Mouse (Mus musculus) forebrain, embryonic 16.5 days (tissue): ENCODE results near the gene Olfr1387. TPM values are rescaled to one million over a fixed set of nuclear protein-coding genes. Genes with fewer than 3 reads are reported as not detected.
"Not testable (repeated sequence)": the region's sequence is repeated elsewhere in the genome, so short reads cannot be mapped to it uniquely, and the experiment has no call there.

Experiments used
- ATAC-seq: fragments of 200-750 bp; cut with Nextera tagmentation; 2 replicates; pipeline ENCODE4 v1.8.0; 2017; ENCODE audit warnings: mild to moderate bottlenecking, moderate library complexity
- H3K27ac ChIP-seq: fragments of 300-500 bp; sonication (generic); 2 replicates; pipeline ENCODE4 v1.5.1; 2014; ENCODE audit warnings: low read length, control low read depth
- H3K27me3 ChIP-seq: fragments of 300-500 bp; sonication (generic); replicated peaks from 2 replicates; pipeline ENCODE4 v1.6.1; 2014; ENCODE audit warnings: low read length; ENCODE audit not compliant: control insufficient read depth, insufficient read depth
- H3K36me3 ChIP-seq: fragments of 300-500 bp; sonication (generic); 2 replicates; pipeline ENCODE4 v1.6.1; 2014; ENCODE audit not compliant: control insufficient read depth, insufficient read depth
- H3K4me1 ChIP-seq: fragments of 300-500 bp; sonication (generic); replicated peaks from 2 replicates; pipeline ENCODE4 v1.6.1; 2014; ENCODE audit warnings: low read length; ENCODE audit not compliant: control insufficient read depth, insufficient read depth
- H3K4me2 ChIP-seq: fragments of 300-500 bp; sonication (generic); 2 replicates; pipeline ENCODE4 v1.6.1; 2014; ENCODE audit warnings: mild to moderate bottlenecking, low read length, control low read depth
- H3K4me3 ChIP-seq: fragments of 300-500 bp; sonication (generic); replicated peaks from 2 replicates; pipeline ENCODE4 v1.5.1; 2014; ENCODE audit warnings: mild to moderate bottlenecking, low read length, control low read depth
- H3K9ac ChIP-seq: fragments of 300-500 bp; sonication (generic); replicated peaks from 2 replicates; pipeline ENCODE4 v1.6.1; 2014; ENCODE audit warnings: low read depth, low read length, control low read depth
- H3K9me3 ChIP-seq: fragments of 300-500 bp; sonication (generic); 2 replicates; pipeline ENCODE4 v1.6.1; 2016; ENCODE audit warnings: low read length; ENCODE audit not compliant: control insufficient read depth
- WGBS: fragments of 180-500 bp; shearing (Covaris S2); extraction: QIAGEN DNeasy Blood & Tissue Kit; methylation state at CpG from one replicate; pipeline ENCODE4 v1.1.7; 2014; 5-methylcytosine and 5-hydroxymethylcytosine counted together
- polyA plus RNA-seq: library from polyadenylated mRNA; unstranded; fragments of >200 nt; fragmentation: Nextera tagmentation; extraction: Ambion mirVana; gene quantifications from 2 replicates; pipeline ENCODE4 v1.2.1, GENCODE M21; 2015

Olfr1387 gene
- polyA plus RNA-seq, result not detected in 2 replicates

DNA sequence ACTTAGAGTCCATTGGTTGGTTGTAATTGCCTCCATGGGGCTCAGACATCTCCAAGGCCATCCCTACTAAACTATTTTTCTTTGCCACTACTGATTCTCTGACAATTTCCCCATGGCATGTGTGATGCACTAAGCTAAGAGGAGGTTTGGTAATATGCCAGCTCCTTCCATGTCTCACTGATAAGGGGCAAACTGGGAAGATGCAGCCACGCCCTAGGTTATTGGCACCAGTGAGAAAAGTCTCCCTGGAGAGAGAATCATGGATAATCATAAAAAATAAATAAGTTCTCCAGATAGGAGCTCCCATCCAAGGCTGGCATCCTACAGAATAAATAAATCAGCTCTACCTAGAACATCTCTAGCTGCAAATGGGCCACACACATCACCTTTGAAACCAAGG is at the start of gene Olfr1387:
Gene Olfr1387 (plus strand): TSS at position 301 of the 400 bp plus-strand sequence.
- 81% methylated on average over 1 of the region's 1 CpGs for WGBS
- Histone ChIP-seq H3K36me3 (no peaks in the 10 kb centered on the region), H3K4me1 (no peaks in the 10 kb centered on the region), H3K9me3 (no peaks in the 10 kb centered on the region), H3K4me3 (no peak within 1 kb of the TSS), H3K4me2 (no peak within 1 kb of the TSS), H3K27ac (no peak within 1 kb of the TSS), H3K27me3 (no peaks in the 10 kb centered on the region), H3K9ac (no peak within 1 kb of the TSS)
- ATAC-seq, result no peak

DNA sequence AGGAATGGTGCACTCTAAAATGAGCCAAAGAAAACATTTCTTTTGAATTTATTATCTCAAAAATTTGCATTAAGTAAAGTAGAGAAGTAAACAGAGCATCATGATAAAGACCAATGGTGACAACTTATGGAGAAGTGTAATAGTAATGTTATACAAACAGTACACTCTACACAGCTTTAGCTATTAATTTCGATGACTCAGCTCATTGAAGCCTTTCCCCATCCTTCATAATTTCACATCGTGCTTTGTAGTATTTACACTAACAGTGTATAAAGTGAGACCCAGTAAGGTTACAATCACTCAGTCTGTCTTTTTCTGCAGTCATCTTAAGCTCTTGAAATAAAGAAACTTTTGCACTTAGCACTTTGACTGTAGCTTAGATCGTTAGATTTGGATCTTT is 48.4 kb upstream of the Olfr1387 start:
- no peaks in the 10 kb centered on the region for H3K4me1 ChIP-seq
- H3K9me3 ChIP-seq, result no peaks in the 10 kb centered on the region
- H3K4me3 ChIP-seq, result no peak overlapping the region
- H3K9ac ChIP-seq, result no peak overlapping the region
- H3K27ac ChIP-seq, result no peak overlapping the region
- ATAC-seq, result no peak
- no peaks in the 10 kb centered on the region for H3K36me3 ChIP-seq
- no peaks in the 10 kb centered on the region for H3K27me3 ChIP-seq
- 86% methylated on average over 3 of the region's 3 CpGs for WGBS
- no peak overlapping the region for H3K4me2 ChIP-seq

DNA sequence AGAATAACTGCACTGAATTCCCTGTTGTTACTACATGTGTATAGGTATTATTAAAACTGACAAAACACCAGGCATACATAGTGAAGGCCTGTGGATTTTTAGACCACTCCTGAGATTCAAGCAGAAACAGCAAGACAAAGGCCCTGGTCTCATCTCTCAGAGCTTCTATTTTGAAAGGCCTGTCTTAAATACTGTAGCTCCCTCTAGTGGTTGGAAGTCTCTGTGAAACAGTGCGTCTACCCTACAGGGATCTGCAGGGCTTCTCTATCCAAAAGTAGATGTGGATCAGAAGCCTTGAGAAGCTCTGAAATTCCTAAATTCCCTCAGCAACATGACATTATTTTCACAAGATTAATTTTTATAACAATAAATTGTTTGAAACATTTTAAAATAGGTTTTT is 44.6 kb upstream of the Olfr1387 start:
- Histone ChIP-seq H3K9me3 (no peaks in the 10 kb centered on the region), H3K9ac (no peak overlapping the region), H3K4me3 (no peak overlapping the region), H3K36me3 (no peaks in the 10 kb centered on the region), H3K4me2 (no peak overlapping the region), H3K27ac (no peak overlapping the region), H3K4me1 (no peaks in the 10 kb centered on the region), H3K27me3 (no peaks in the 10 kb centered on the region)
- no peak for ATAC-seq
- 24% methylated on average over 1 of the region's 1 CpGs for WGBS

DNA sequence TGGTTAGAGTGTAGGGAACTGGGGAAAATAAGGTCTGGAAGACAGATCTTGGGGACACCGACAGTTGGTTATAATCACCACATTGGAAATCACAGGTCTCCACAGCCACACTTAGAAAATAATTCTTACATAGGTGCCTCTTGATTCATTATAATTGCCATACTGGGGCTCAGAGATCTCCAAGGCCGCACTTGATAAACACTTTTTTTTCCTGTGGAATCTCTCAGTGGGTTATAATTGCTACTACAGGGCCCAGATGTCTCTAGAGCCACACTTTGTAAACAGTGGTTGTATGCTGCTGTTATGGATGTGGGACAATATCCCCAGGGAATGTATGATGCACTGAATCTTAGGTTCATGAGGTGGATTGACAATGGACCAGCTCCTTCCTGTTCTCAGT is 32.4 kb upstream of the Olfr1387 start, which contains the start of gene Olfr1389:
Gene Olfr1389 (plus strand): TSS at position 301 of the 400 bp plus-strand sequence.
- WGBS, result 91% methylated on average over 2 of the region's 2 CpGs
- no peak for ATAC-seq
- H3K4me1 ChIP-seq, result no peaks in the 10 kb centered on the region
- H3K4me3 ChIP-seq, result no peak within 1 kb of the TSS
- H3K9ac ChIP-seq, result no peak within 1 kb of the TSS
- H3K27me3 ChIP-seq, result no peaks in the 10 kb centered on the region
- no peaks in the 10 kb centered on the region for H3K9me3 ChIP-seq
- no peak within 1 kb of the TSS for H3K4me2 ChIP-seq
- H3K36me3 ChIP-seq, result no peaks in the 10 kb centered on the region
- no peak within 1 kb of the TSS for H3K27ac ChIP-seq

DNA sequence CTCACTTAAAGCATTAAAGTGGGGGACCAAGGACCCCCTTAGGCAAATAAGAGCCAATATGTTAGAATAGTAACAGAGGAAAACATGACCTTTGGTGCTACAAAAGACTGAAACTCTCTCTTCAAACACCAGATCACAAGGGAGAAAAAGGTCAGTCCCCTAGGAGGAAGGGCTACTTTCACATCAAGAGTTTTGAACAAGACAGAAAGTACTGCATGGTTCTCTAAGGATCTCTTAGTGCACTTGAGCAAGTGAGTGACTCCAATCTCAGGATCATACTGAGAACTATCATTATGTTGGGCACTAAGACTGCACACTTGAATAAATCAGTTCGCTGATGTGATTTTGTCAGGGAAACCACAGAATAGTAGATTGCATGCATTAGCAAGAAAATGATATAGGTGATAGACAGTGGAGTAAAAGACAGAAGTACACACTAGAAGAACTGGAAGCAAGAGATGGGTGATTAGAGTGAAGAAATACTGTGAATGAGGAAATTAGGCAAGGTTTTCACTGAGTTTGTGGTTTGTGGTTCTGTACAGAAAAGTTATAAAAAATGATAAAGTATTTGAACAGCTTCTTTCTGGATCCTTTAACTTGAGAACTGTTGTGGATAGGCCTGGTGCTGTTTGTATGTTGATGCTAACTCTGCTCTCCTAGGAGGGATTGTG is 29.8 kb upstream of the Olfr1387 start:
- 81% methylated on average over 1 of the region's 1 CpGs for WGBS

DNA sequence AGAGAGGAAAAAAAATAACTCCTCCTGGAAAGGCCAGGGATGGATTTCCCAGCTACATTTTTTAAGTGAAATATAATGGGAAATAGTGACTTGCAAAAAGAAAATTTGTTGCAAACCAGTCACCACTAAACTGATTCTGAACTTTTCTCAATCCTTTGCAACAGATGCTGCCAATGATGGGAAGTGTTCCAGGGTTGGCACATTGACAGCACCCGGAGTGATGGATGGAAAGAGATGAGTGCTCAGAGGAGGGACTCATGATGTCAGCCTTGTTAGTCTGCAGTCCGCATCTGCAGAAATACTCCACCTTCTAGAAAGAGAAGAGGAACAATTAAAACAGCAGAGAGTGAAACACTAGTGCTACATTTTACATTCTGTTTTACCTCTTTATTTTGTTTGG is 25.5 kb upstream of the Olfr1387 start:
- Histone ChIP-seq H3K27me3 (no peaks in the 10 kb centered on the region), H3K27ac (no peak overlapping the region), H3K36me3 (no peaks in the 10 kb centered on the region), H3K4me2 (no peak overlapping the region), H3K4me1 (no peaks in the 10 kb centered on the region), H3K4me3 (no peak overlapping the region), H3K9me3 (0 out of 2 replicates have a peak, but pooled peaks cover 6% of the 10 kb centered on the region), H3K9ac (no peak overlapping the region)
- WGBS, result 75% methylated on average over 2 of the region's 2 CpGs
- no peak for ATAC-seq

More for the DNA sequence above, 29.8 kb upstream of the Olfr1387 start:
- Histone ChIP-seq H3K9me3 (no peaks in the 10 kb centered on the region), H3K4me3 (no peak overlapping the region), H3K27ac (no peak overlapping the region), H3K4me1 (no peaks in the 10 kb centered on the region), H3K36me3 (no peaks in the 10 kb centered on the region), H3K27me3 (no peaks in the 10 kb centered on the region), H3K9ac (no peak overlapping the region), H3K4me2 (no peak overlapping the region)
- ATAC-seq, result no peak

DNA sequence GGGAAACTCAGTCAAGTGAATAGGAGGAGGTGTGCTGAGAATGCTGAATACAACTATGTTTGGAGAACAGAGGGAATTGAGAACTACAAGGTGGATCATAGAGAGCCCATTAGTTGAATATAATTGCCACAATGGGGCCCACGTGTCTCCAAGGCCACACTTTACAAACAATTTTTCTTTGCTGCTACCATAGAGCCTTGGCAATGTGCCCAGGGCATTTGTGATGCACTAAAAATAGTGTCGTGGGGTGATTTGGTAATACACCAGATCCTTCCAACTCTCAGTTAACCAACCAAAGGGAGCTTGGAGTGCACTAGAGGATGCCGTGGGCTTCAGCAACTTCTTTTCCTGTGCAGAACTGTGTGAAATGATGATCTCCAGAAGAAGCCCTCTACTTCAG is 18.7 kb upstream of the Olfr1387 start, which contains the start of gene Olfr1388:
Gene Olfr1388 (plus strand): TSS at position 214 of the 400 bp plus-strand sequence.
- H3K4me1 ChIP-seq, result no peaks in the 10 kb centered on the region
- no peak within 1 kb of the TSS for H3K4me2 ChIP-seq
- 0 out of 2 replicates have a peak, but pooled peaks cover 6% of the 10 kb centered on the region for H3K9me3 ChIP-seq
- no peaks in the 10 kb centered on the region for H3K36me3 ChIP-seq
- 37% methylated on average over 3 of the region's 3 CpGs for WGBS
- H3K9ac ChIP-seq, result no peak within 1 kb of the TSS
- H3K27me3 ChIP-seq, result no peaks in the 10 kb centered on the region
- H3K27ac ChIP-seq, result no peak within 1 kb of the TSS
- no peak within 1 kb of the TSS for H3K4me3 ChIP-seq
- ATAC-seq, result no peak

DNA sequence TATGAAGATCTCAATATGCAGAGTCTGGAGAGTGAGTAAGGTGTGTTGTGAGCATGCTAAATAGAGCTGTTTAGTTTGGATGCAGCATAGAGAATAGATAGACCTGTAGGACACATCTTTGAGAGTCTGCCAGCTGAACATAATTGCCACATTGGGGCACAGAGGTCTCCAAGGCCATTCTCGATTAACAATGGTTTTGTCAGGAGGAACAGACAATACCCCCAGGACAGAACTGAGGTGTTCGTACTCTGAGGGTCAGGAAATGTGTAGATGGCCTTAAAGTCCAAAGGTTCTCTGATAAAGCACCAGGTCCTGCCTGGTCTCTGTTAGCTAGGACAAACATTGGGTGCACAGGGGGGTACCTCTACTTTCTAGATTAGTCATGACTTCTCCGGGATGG is 9.6 kb downstream of the Olfr1387 start, which contains the start of gene Olfr1386:
Gene Olfr1386 (plus strand): TSS at position 301 of the 400 bp plus-strand sequence.
- not testable (repeated sequence) for H3K9me3 ChIP-seq, H3K9ac ChIP-seq, H3K4me2 ChIP-seq, ATAC-seq, H3K4me1 ChIP-seq, H3K36me3 ChIP-seq, H3K27ac ChIP-seq, H3K4me3 ChIP-seq, H3K27me3 ChIP-seq
- WGBS, result 80% methylated on average over 2 of the region's 3 CpGs

DNA sequence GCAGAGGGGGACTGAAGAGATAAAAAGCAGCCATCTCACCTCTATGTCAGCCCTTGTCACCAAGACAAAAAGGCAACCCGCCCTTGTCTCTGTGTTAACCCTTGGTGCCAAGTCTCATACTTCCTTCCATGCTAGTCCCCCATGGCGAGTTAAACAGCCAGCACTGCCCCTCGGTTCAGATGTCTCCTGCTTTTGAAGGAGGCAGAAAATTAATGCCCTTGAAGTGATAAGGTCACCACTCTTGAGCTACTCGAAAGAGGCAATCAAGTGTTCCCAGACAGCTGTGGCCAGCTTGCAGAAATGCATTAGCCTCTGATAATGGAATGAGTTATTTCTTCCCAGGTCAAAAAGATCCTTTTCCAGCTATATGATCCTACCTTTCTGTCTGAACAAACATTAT is 30.8 kb downstream of the Olfr1387 start:
- no peak overlapping the region for H3K4me3 ChIP-seq
- no peak overlapping the region for H3K9ac ChIP-seq
- H3K27ac ChIP-seq, result no peak overlapping the region
- no peaks in the 10 kb centered on the region for H3K4me1 ChIP-seq
- no peak overlapping the region for H3K4me2 ChIP-seq
- no peaks in the 10 kb centered on the region for H3K9me3 ChIP-seq
- no peak for ATAC-seq
- 76% methylated on average over 4 of the region's 4 CpGs for WGBS
- no peaks in the 10 kb centered on the region for H3K36me3 ChIP-seq
- no peaks in the 10 kb centered on the region for H3K27me3 ChIP-seq
